Mouse (Mus musculus) hindbrain, embryonic 15.5 days (tissue): ENCODE measurements around the gene Fam240a. TPM values are rescaled to one million over a fixed set of nuclear protein-coding genes. Genes with fewer than 3 reads are reported as not detected.

Experiments used
- ATAC-seq: fragments of 200-750 bp; cut with Nextera tagmentation; 2 replicates; pipeline ENCODE4 v1.8.0; 2017; ENCODE audit warnings: low read depth, moderate number of reproducible peaks, moderate TSS enrichment; ENCODE audit not compliant: low FRiP score
- H3K27ac ChIP-seq: fragments of 300-500 bp; sonication (generic); replicated peaks from 2 replicates; pipeline ENCODE4 v1.5.1; 2015; ENCODE audit warnings: mild to moderate bottlenecking, inconsistent platforms
- H3K27me3 ChIP-seq: fragments of 300-500 bp; sonication (generic); 2 replicates; pipeline ENCODE4 v1.6.1; 2015; ENCODE audit warnings: control low read depth, inconsistent platforms
- H3K36me3 ChIP-seq: fragments of 300-500 bp; sonication (generic); 2 replicates; pipeline ENCODE4 v1.6.1; 2015; ENCODE audit warnings: control low read depth, inconsistent platforms
- H3K4me1 ChIP-seq: fragments of 300-500 bp; sonication (generic); replicated peaks from 2 replicates; pipeline ENCODE4 v1.6.1; 2015; ENCODE audit warnings: control low read depth, inconsistent platforms
- H3K4me2 ChIP-seq: fragments of 300-500 bp; sonication (generic); 2 replicates; pipeline ENCODE4 v1.6.1; 2015; ENCODE audit warnings: moderate library complexity, mild to moderate bottlenecking, inconsistent platforms
- H3K4me3 ChIP-seq: fragments of 300-500 bp; sonication (generic); 2 replicates; pipeline ENCODE4 v1.5.1; 2015; ENCODE audit warnings: mild to moderate bottlenecking, inconsistent platforms
- H3K9ac ChIP-seq: fragments of 300-500 bp; sonication (generic); 2 replicates; pipeline ENCODE4 v1.6.1; 2015; ENCODE audit warnings: inconsistent platforms
- H3K9me3 ChIP-seq: fragments of 300-500 bp; sonication (generic); 2 replicates; pipeline ENCODE4 v1.6.1; 2016; ENCODE audit warnings: control low read depth, inconsistent platforms
- WGBS: fragments of 180-500 bp; shearing (Covaris S2); methylation state at CpG from one replicate; pipeline ENCODE4 v1.1.7; 2015; 5-methylcytosine and 5-hydroxymethylcytosine counted together
- polyA plus RNA-seq: library from polyadenylated mRNA; unstranded; fragments of >200 nt; fragmentation: Nextera tagmentation; extraction: Ambion mirVana; gene quantifications from 2 replicates; pipeline ENCODE4 v1.2.1, GENCODE M21; 2015

Fam240a gene
- polyA plus RNA-seq, 1 experiment from 2014 or later = not detected

DNA sequence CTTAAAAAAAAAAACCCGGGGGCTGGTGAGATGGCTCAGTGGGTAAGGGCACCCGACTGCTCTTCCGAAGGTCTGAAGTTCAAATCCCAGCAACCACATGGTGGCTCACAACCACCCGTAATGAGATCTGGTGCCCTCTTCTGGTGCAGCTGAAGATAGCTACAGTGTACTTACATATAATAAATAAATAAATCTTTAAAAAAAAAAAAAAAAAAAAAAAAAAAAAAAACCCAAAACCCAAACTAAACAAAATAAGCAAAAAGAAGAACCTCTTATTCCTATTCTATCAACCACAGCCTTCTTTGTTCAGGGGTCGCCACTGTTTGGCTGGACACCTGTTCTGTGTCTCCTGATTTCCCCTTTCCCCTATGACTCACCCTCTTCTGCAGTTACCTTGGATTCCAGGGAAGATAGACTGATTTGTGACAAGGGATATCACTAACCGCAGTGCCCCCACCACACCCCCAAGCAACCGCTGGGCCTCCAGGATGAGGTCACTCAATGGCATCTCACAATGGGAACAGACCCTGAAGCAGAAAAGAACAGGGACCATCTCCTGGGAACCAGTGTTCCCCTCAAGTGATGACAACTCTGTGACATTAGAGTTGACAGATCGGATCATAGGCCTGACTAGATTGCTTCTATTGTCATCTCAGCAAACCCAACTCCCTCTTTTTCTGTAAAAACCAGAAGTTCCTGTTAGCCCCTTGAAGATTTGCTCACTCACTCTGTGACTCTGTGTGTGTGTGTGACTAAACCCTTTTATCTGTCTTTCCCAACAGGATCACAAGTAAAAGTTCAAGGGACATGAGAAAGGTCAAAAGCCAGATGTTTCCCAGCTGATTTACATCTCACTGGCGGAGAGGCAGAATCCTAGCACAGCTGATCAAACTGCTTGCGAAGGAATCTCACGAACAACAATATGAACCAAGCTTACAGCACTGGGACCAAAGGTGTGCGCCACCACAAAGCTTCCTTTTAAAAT is 21.1 kb upstream of the Fam240a start:
- Histone ChIP-seq H3K4me1 (peaks cover 13% of the 10 kb centered on the region), H3K4me3 (no peak overlapping the region), H3K9me3 (no peaks in the 10 kb centered on the region), H3K36me3 (no peaks in the 10 kb centered on the region), H3K4me2 (no peak overlapping the region), H3K9ac (no peak overlapping the region), H3K27me3 (no peaks in the 10 kb centered on the region), H3K27ac (no peak overlapping the region)
- 74% methylated on average over 12 of the region's 12 CpGs for WGBS
- no peak for ATAC-seq

DNA sequence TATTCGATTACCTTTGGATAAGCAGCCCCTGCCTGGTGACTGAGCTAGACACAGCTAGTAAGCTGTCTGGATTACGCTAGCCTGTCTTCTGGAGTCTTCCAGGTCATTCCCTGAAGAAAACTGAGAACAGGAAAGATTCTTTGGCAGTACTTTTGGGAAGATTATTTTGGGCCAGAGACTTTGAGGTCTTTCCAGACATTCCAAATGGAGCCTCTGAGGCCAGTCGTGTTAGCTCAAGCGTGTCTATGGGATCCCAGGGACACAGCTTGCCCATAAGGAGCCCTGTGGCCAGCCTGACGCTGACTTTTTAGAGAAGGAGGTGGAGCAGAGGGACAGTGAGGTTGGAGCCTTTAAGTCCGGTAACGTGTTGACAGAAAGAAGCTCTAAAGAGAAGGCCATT is 19.3 kb upstream of the Fam240a start:
- H3K9ac ChIP-seq = no peak overlapping the region
- H3K4me1 ChIP-seq = peaks cover 16% of the 10 kb centered on the region
- no peaks in the 10 kb centered on the region for H3K36me3 ChIP-seq
- H3K4me2 ChIP-seq = no peak overlapping the region
- H3K9me3 ChIP-seq = no peaks in the 10 kb centered on the region
- H3K27me3 ChIP-seq = no peaks in the 10 kb centered on the region
- H3K4me3 ChIP-seq = no peak overlapping the region
- no peak for ATAC-seq
- no peak overlapping the region for H3K27ac ChIP-seq
- WGBS = 76% methylated on average over 7 of the region's 7 CpGs

DNA sequence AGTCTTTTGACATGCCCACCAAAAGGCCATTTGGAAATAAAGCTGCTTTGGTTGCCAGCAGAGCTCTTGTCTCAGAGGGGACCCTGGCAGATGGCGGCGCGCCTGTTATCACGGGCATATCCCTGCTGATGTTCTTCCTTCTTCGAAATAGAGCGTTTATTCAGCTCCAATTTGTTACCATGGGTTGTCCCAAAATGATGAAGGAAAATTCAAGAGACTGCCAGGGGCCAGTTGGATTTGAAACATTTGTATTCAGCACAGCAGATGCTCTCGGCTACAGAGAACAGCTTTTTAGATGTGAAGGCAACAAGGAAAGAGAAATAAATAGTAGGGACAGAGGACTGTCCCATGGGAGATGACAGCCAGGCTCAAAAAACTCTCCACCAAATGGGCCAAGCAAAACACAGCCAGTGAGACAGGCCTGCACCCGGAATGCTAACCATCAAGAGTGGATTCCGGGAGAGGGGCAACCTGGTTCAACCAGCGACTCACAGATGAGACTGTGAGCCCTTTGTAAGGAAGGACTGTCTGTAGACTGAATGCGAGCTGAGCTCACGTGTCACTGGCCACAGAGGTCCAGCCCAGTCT is 17.3 kb upstream of the Fam240a start:
- Histone ChIP-seq H3K27ac (peak overlapping the region; percentile 51), H3K27me3 (no peaks in the 10 kb centered on the region), H3K36me3 (no peaks in the 10 kb centered on the region), H3K4me1 (peaks cover 16% of the 10 kb centered on the region), H3K9ac (no peak overlapping the region), H3K4me3 (no peak overlapping the region), H3K4me2 (no peak overlapping the region), H3K9me3 (no peaks in the 10 kb centered on the region)
- peak; percentile 73 for ATAC-seq
- WGBS = 42% methylated on average over 12 of the region's 12 CpGs

- WGBS = 43% methylated on average over 6 of the region's 6 CpGs
- no peak for ATAC-seq
Observed at GRCm38 (mm10) chr9:110931573-110931972, 14.9 kb upstream of the Fam240a start.

GRCm38 (mm10) chr9:110922759-110923158 is 6.1 kb upstream of the Fam240a start:
- Histone ChIP-seq H3K4me1 (peaks cover 4% of the 10 kb centered on the region), H3K9ac (no peak overlapping the region), H3K9me3 (no peaks in the 10 kb centered on the region), H3K27me3 (no peaks in the 10 kb centered on the region), H3K4me2 (no peak overlapping the region), H3K36me3 (no peaks in the 10 kb centered on the region), H3K27ac (no peak overlapping the region), H3K4me3 (no peak overlapping the region)
- WGBS = 22% methylated on average over 7 of the region's 7 CpGs
- no peak for ATAC-seq

More at GRCm38 (mm10) chr9:110931573-110931972, 14.9 kb upstream of the Fam240a start:
- no peaks in the 10 kb centered on the region for H3K27me3 ChIP-seq
- no peaks in the 10 kb centered on the region for H3K9me3 ChIP-seq
- H3K4me2 ChIP-seq = no peak overlapping the region
- H3K27ac ChIP-seq = no peak overlapping the region
- H3K9ac ChIP-seq = no peak overlapping the region
- H3K4me1 ChIP-seq = peaks cover 16% of the 10 kb centered on the region
- no peak overlapping the region for H3K4me3 ChIP-seq
- H3K36me3 ChIP-seq = no peaks in the 10 kb centered on the region

- Histone ChIP-seq H3K36me3 (no peaks in the 10 kb centered on the region), H3K9ac (no peak overlapping the region), H3K4me2 (0 out of 2 replicates have a peak overlapping the region, but pooled peaks have one; percentile 9), H3K4me3 (no peak overlapping the region), H3K27me3 (no peaks in the 10 kb centered on the region), H3K9me3 (no peaks in the 10 kb centered on the region), H3K4me1 (peaks cover 4% of the 10 kb centered on the region), H3K27ac (no peak overlapping the region)
- WGBS = 40% methylated on average over 15 of the region's 15 CpGs
- ATAC-seq = peak; percentile 61; the same call in 1 of the 2 replicates
Observed at GRCm38 (mm10) chr9:110920665-110921419, 4.2 kb upstream of the Fam240a start.

- no peaks in the 10 kb centered on the region for H3K36me3 ChIP-seq
- ATAC-seq = no peak
- no peaks in the 10 kb centered on the region for H3K4me1 ChIP-seq
- no peak overlapping the region for H3K27ac ChIP-seq
- H3K4me3 ChIP-seq = no peak overlapping the region
- no peaks in the 10 kb centered on the region for H3K9me3 ChIP-seq
- no peak overlapping the region for H3K9ac ChIP-seq
- WGBS = 73% methylated on average over 8 of the region's 8 CpGs
- no peaks in the 10 kb centered on the region for H3K27me3 ChIP-seq
- no peak overlapping the region for H3K4me2 ChIP-seq
Observed at GRCm38 (mm10) chr9:110915466-110915865, 1.2 kb downstream of the Fam240a start.

DNA sequence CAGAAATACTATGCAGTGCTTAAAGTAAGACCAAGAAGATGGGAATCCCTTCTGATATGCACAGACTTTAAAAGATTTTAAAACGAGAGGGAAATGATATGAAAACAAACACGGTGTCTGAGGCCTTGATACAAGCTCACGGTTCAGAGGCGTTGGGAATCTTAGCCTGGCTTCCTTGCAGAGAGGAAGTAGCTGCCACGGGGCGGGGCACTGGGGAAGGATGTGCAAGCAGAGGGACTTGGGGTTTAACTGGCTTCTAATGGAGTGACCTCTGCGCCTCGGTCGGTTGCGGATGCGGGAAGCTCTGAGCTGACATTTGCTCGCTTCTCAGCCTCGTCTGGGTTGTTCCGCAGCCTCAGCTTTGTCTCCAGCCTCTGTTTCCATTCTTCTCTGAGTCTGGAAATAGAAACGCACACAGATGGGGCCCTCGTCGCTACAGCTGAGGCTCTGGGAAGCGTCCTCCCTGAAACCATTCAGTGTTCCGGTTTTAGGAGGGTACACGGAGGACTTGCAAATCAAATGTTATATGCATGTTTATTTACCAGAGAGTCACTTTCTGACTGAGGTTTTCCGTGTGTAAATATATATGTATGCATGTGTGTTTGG is 1.9 kb downstream of the Fam240a start:
- no peak overlapping the region for H3K4me3 ChIP-seq
- WGBS = 53% methylated on average over 21 of the region's 21 CpGs
- H3K36me3 ChIP-seq = no peaks in the 10 kb centered on the region
- H3K27ac ChIP-seq = no peak overlapping the region
- no peak for ATAC-seq
- H3K4me2 ChIP-seq = no peak overlapping the region
- H3K9ac ChIP-seq = no peak overlapping the region
- H3K9me3 ChIP-seq = no peaks in the 10 kb centered on the region
- H3K4me1 ChIP-seq = no peaks in the 10 kb centered on the region
- H3K27me3 ChIP-seq = no peaks in the 10 kb centered on the region

DNA sequence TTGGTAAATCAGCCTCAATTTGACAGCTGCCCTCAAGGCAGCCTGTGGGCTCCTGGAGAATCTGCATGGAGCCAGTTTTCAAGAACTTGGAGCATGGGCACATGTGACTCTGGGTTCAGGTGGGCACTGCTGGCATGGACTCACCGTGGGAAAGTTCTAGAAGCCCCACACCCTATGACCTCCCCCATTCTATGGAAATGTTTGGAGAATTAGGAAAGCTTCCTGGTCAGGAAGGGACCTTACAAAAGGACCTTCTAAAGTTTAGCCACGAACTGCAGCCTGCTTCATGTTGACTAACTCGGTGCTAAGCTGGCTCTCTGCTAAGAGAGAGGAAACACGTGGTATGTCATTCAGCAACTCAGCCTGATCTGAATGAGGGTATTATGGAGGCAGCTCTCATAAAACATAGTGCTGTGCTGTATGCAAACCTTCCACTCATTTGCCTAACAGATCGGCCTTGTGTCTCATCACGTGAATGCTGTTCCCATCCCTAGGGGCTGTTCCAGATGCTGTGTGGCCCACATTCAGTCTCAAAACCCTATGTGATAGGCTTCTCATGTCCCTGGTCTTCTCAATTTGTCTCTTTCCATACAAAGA is 7.2 kb downstream of the Fam240a start:
- Histone ChIP-seq H3K4me2 (no peak overlapping the region), H3K27ac (no peak overlapping the region), H3K4me3 (no peak overlapping the region), H3K36me3 (no peaks in the 10 kb centered on the region), H3K4me1 (no peaks in the 10 kb centered on the region), H3K9ac (no peak overlapping the region), H3K27me3 (no peaks in the 10 kb centered on the region), H3K9me3 (no peaks in the 10 kb centered on the region)
- 78% methylated on average over 6 of the region's 6 CpGs for WGBS
- ATAC-seq = no peak

DNA sequence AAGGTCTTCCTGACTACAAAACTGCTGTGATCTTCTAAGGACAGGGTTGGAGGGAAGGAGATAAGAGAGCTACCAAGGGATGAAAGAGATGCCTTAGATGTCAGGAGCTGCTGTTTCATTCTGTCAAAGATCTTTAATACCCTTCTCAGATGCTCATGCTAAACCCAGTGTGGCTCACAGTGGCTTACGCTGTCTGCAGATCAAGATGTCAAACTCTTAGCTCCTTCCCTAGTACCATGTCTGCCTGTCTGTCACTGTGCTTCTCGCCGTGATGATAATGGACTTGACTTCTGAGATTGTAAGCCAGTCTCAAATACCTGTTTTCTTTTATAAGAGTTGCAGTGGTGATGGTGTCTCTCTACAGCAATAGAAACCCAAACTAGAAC is 8.0 kb downstream of the Fam240a start:
- Histone ChIP-seq H3K4me2 (no peak overlapping the region), H3K9ac (no peak overlapping the region), H3K36me3 (no peaks in the 10 kb centered on the region), H3K9me3 (no peaks in the 10 kb centered on the region), H3K4me1 (no peaks in the 10 kb centered on the region), H3K27me3 (no peaks in the 10 kb centered on the region), H3K4me3 (no peak overlapping the region), H3K27ac (no peak overlapping the region)
- WGBS = 96% methylated on average over 3 of the region's 3 CpGs
- ATAC-seq = no peak

- H3K9me3 ChIP-seq = no peaks in the 10 kb centered on the region
- H3K27me3 ChIP-seq = no peaks in the 10 kb centered on the region
- no peak overlapping the region for H3K27ac ChIP-seq
- H3K36me3 ChIP-seq = no peaks in the 10 kb centered on the region
- no peaks in the 10 kb centered on the region for H3K4me1 ChIP-seq
- H3K4me3 ChIP-seq = no peak overlapping the region
- H3K4me2 ChIP-seq = no peak overlapping the region
- no peak for ATAC-seq
- 86% methylated on average over 4 of the region's 4 CpGs for WGBS
- no peak overlapping the region for H3K9ac ChIP-seq
Observed at GRCm38 (mm10) chr9:110907838-110908630, 8.6 kb downstream of the Fam240a start.
